Mouse (Mus musculus) thymus, postnatal 10 days (tissue): ENCODE results near the gene Tmod2.
"Not testable (repeated sequence)": the region's sequence is repeated elsewhere in the genome, so short reads cannot be mapped to it uniquely, and the experiment has no call there.

ENCODE experiments used
- DNase-seq, 2 experiments: peaks; one replicate each; pipeline ENCODE4 v3.0.0; 2021; ENCODE audit warnings: low spot score in 2 of 2

Gene Tmod2

DNA sequence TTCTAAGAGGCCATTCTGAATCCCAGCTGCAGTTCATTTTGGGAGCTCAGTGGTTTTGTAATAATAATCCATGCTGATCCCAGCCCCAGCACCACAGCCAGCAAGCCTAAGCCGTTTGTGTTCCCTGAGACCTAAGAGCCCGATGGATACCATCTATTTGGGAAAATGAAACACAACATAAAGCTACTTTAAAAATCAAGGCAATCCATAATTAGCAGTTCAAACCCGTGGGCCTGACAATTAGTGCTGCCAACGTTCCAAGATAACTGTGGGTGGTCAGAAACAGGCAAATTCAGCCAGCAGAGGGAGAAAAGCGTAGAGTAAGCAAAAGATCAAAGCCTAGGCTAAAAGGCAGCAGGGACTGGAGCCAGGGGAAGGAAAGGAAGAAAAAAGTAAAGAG is 59.8 kb downstream of the Tmod2 start:
- DNase-seq = no peak

- DNase-seq = no peak
These were observed 62.1 kb downstream of the Tmod2 start for GRCm38 (mm10) chr9:75549010-75549409.

GRCm38 (mm10) chr9:75546885-75547553 is 64.1 kb downstream of the Tmod2 start:
- no peak for DNase-seq

- no peak for DNase-seq
These were observed 65.6 kb downstream of the Tmod2 start for GRCm38 (mm10) chr9:75545514-75545913.

DNA sequence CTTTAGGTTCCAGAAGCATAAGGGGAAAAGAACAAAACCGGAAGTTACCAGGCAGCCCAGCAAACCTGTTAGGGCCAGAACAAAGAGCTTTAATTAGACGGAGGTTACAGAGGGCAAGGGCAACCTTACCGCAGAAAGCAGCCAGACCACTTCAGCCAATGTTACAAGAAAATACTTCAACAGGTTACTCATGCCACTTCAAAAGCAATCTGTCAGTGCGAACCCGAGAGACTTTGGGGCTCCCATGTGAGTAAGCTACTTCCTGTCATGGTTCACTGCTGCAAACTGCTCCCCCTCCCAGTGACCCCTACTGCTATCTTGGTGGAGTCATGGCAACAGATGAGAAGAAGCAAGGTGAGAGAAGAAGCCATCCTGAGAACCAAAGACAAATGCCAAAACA is 69.6 kb downstream of the Tmod2 start:
- peak; percentile 26 to 28 for DNase-seq

GRCm38 (mm10) chr9:75536422-75536821 is 74.7 kb downstream of the Tmod2 start:
- DNase-seq = no peak

GRCm38 (mm10) chr9:75534431-75534962 is 76.6 kb downstream of the Tmod2 start:
- DNase-seq = no peak

DNA sequence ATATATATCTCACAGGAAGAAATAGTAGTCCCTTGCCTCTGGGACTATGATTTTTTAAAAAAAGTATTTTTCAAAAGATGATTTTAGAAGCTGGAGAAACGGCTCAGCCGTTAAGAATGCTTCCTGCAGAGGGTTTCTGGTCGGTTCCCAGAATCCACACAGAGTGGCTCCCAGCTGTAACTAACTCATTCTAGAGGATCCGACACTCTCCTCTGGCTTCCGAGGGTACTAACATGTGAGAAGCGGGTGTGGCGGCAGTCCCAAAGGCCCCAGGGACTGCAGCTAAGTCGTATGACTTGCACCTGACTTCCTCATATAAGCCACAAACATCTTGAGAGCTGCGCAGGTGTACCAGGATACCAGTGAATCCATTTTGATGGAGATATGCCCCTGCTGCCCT is 78.1 kb downstream of the Tmod2 start:
- not testable (repeated sequence) for DNase-seq

- no peak for DNase-seq
These were observed 78.7 kb downstream of the Tmod2 start for GRCm38 (mm10) chr9:75532461-75532860.

DNA sequence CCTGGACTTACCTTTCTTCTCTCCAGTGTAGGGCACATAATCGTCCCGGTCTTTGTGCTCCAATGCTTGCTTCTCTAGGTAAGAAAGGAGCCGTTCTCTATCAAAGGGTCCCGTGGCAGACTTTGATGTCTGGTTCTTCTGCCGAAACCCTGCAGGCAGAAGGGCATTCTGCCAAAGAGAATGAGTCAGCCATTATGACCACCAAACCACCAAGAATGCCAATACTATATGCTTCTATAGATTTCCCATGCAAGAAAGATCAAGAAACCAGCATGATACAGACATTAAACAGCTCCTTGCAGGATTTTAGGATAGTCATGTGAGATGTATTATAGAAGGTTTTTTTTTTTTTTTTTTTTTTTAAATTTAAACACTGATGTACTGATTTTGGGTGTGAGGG is 81.8 kb downstream of the Tmod2 start:
- DNase-seq = no peak

DNA sequence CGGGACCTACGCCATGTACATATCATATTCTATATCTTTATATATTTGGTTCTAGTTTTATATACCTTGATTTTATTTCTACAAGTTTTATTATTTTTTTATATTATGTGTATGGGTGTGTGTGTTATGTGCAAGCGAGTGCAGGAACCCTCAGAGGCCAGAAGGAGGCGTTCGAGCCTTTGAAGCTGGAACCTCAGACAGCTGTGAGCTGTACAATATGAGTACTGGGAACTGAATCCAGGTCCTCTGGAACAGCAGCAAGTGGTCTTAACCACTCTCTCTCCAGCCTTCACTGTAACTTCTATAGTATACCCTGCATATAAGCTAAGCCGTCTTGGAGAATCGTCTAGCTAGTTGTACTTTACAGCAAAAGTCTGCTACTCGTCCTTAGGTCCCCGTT is 83.0 kb downstream of the Tmod2 start:
- DNase-seq = no peak

- no peak for DNase-seq
These were observed 83.6 kb downstream of the Tmod2 start for GRCm38 (mm10) chr9:75527368-75528059.

DNA sequence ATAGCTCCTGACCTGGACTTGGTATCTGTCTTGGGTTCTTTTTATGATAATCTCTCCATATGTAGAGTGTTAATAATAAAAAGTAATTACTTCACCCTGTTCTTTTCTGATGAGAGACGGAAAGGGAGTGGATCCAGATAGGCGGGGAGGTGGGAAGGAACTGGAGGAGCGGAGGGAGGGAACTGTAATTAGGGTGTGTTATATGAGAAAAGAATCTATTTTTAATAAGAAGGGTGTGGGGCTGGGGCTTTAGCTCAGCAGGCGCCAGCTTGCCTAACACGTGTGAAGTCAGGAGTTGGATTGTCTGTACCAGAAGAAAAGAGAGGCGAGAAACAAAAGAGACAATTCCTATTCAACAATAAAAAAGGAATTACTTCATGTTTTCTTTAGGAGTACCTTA is 87.5 kb downstream of the Tmod2 start:
- no peak for DNase-seq

GRCm38 (mm10) chr9:75522217-75522616 is 88.9 kb downstream of the Tmod2 start:
- DNase-seq = no peak

DNA sequence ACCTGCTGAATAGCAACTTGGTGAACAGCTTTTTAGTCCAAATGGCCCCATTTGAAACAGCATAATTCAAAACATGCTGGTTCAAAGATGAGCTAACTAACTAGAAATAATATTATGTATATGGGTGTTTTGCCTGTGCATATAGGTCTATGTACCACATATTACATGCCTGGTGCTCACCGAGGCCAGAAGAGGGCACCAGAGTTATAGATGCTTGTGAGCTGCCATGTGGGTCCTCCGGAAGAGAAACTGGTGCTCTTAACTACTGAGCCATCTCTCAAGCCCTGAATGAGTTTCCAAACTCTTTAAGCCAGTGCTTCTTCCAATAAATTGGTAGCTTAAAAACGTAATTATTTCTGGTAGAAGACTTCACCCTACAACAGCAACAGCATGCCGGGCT is 89.3 kb downstream of the Tmod2 start:
- peak; percentile 40 to 68 for DNase-seq

DNA sequence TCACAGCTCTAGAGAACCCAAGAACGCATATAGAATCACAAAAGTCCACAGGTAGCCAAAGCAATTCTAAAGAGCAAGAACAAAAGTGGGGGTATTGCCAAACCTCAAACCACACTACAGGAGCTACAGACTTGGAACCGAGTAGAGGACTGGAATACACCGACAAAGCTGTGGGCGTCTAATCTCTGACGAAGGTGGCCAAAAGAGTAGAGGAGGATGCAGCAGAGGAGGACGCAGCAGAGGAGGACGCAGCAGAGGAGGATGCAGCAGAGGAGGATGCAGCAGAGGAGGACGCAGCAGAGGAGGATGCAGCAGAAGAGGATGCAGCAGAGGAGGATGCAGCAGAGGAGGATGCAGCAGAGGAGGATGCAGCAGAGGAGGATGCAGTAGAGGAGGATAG is 90.2 kb downstream of the Tmod2 start:
- no peak for DNase-seq

DNA sequence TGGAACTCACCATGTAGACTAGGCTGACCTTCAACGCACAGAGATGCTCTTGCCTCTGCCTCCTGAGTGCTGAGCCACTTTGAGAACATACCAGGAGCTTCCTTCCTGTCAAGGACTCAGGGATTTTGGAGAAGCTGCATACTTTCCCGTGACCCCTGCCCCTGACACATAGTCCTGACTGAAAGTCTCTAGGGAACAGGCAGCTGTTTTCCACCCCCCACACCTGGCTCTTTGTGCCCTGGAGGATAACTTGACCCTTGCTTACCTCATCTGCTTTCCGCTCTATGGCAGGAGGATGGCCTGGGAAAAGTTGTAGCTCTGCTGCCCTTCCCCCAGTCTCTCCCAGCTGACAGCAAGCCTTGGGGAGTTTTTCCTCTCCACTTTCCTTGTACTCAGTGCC is 93.4 kb downstream of the Tmod2 start:
- DNase-seq = no peak
